Mouse (Mus musculus) liver, embryonic 12.5 days (tissue): ENCODE measurements around the gene Ksr2. TPM values are rescaled to one million over a fixed set of nuclear protein-coding genes. Genes with fewer than 3 reads are reported as not detected.

Experiments
- ATAC-seq: fragments of 200-750 bp; cut with Nextera tagmentation; 2 replicates; pipeline ENCODE4 v1.8.0; 2017; ENCODE audit warnings: moderate number of reproducible peaks, mild to moderate bottlenecking, moderate library complexity
- H3K27ac ChIP-seq: fragments of 300-500 bp; sonication (generic); 2 replicates; pipeline ENCODE4 v1.5.1; 2016; ENCODE audit warnings: mild to moderate bottlenecking
- H3K27me3 ChIP-seq: fragments of 300-500 bp; sonication (generic); replicated peaks from 2 replicates; pipeline ENCODE4 v1.6.1; 2016; ENCODE audit warnings: mild to moderate bottlenecking, moderate library complexity
- H3K36me3 ChIP-seq: fragments of 300-500 bp; sonication (generic); 2 replicates; pipeline ENCODE4 v1.6.1; 2016; ENCODE audit warnings: mild to moderate bottlenecking, moderate library complexity
- H3K4me1 ChIP-seq: fragments of 300-500 bp; sonication (generic); 2 replicates; pipeline ENCODE4 v1.6.1; 2016
- H3K4me2 ChIP-seq: fragments of 300-500 bp; sonication (generic); 2 replicates; pipeline ENCODE4 v1.6.1; 2016; ENCODE audit warnings: mild to moderate bottlenecking, moderate library complexity
- H3K4me3 ChIP-seq: fragments of 300-500 bp; sonication (generic); 2 replicates; pipeline ENCODE4 v1.5.1; 2016; ENCODE audit warnings: mild to moderate bottlenecking, moderate library complexity
- H3K9ac ChIP-seq: fragments of 300-500 bp; sonication (generic); 2 replicates; pipeline ENCODE4 v1.6.1; 2016; ENCODE audit warnings: mild to moderate bottlenecking, moderate library complexity
- H3K9me3 ChIP-seq: fragments of 300-500 bp; sonication (generic); replicated peaks from 2 replicates; pipeline ENCODE4 v1.6.1; 2016; ENCODE audit warnings: mild to moderate bottlenecking, moderate library complexity
- WGBS: fragments of 180-500 bp; shearing (Covaris S2); methylation state at CpG from one replicate; pipeline ENCODE4 v1.1.7; 2016; ENCODE audit not compliant: insufficient replicate concordance; 5-methylcytosine and 5-hydroxymethylcytosine counted together
- polyA plus RNA-seq: library from polyadenylated mRNA; unstranded; fragments of >200 nt; fragmentation: Nextera tagmentation; extraction: Ambion mirVana; gene quantifications from 2 replicates; pipeline ENCODE4 v1.2.1, GENCODE M21; 2016

Ksr2 gene
- polyA plus RNA-seq, 1 experiment from 2014 or later, result not detected

DNA sequence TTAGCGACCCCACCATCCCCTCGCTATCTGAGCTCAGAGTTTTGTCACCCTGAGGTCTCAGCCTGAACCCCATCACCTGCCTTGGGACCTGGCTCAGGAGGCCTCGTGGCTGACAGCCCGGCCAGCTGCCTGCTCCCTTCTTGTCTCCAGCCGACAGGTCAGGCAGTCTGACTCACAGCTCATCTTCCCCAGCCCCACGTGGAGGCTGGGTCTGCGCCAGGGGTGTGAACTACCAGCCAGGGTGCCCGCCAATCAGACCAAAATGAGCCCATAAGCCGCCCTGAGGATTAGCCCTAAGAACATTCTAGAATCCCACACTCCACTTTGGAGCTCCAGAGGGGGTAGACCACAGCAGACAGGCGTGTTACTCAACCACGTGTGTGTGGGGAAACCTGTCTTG, 365.4 kb downstream of the Ksr2 start:
- no peaks in the 10 kb centered on the region for H3K36me3 ChIP-seq
- H3K27me3 ChIP-seq, result no peaks in the 10 kb centered on the region
- H3K9ac ChIP-seq, result no peak overlapping the region
- no peaks in the 10 kb centered on the region for H3K4me1 ChIP-seq
- no peak overlapping the region for H3K4me3 ChIP-seq
- H3K27ac ChIP-seq, result no peak overlapping the region
- ATAC-seq, result no peak
- no peak overlapping the region for H3K4me2 ChIP-seq
- H3K9me3 ChIP-seq, result no peaks in the 10 kb centered on the region
- WGBS, result 43% methylated on average over 11 of the region's 11 CpGs

DNA sequence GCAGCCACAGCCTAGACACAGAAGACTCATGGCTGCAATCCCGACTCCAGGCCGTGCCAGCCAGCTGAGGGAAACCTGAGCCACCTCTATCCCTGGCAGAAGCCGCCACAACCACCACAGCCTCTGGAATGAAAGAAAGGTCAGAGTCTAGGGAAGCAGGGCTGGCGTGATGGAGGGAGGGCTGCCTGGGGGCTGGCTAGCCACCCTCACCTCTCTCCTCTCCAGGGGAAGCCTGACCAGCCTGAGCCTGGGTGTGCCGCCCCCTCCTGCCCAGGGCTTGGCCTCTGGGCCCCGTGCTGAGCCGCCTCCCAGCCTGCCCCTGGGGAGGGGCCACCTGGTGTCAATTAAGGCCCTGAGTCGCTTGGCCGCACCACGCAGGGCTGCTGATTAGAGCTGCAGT, 366.9 kb downstream of the Ksr2 start, which contains the start of gene Nos1:
TSS of gene Nos1 (plus strand) at position 352 of the 400 bp plus-strand sequence.
- no peak for ATAC-seq
- no peaks in the 10 kb centered on the region for H3K36me3 ChIP-seq
- H3K4me3 ChIP-seq, result no peak within 1 kb of the TSS
- H3K27me3 ChIP-seq, result no peaks in the 10 kb centered on the region
- no peak within 1 kb of the TSS for H3K27ac ChIP-seq
- 23% methylated on average over 10 of the region's 10 CpGs for WGBS
- H3K9ac ChIP-seq, result no peak within 1 kb of the TSS
- 0 out of 2 replicates have a peak, but pooled peaks cover 5% of the 10 kb centered on the region for H3K9me3 ChIP-seq
- H3K4me1 ChIP-seq, result no peaks in the 10 kb centered on the region
- no peak within 1 kb of the TSS for H3K4me2 ChIP-seq

DNA sequence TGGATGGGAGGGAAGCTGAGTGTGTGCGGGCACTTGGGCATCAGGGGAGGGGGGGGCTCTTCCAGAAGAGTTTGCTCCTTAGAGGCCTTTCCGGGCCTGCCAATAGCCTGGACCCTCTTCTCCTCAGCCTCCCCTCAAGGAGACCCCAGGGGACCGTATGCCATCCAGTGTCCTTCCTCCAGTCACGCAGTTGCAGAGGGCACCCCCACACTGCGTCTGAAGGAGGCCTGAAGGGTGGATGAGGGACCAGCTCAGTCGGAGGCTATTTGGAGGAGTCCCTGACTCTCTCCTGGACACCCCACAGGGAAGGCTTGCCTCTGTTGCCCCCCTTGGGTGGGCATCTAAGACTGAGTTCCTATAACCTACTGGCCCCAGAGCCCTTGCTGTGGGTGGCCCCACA, 367.4 kb downstream of the Ksr2 start:
- no peaks in the 10 kb centered on the region for H3K27me3 ChIP-seq
- H3K4me3 ChIP-seq, result no peak overlapping the region
- 0 out of 2 replicates have a peak, but pooled peaks cover 5% of the 10 kb centered on the region for H3K9me3 ChIP-seq
- no peak overlapping the region for H3K27ac ChIP-seq
- H3K9ac ChIP-seq, result no peak overlapping the region
- no peaks in the 10 kb centered on the region for H3K36me3 ChIP-seq
- H3K4me2 ChIP-seq, result no peak overlapping the region
- no peak for ATAC-seq
- no peaks in the 10 kb centered on the region for H3K4me1 ChIP-seq
- WGBS, result 61% methylated on average over 6 of the region's 6 CpGs

DNA sequence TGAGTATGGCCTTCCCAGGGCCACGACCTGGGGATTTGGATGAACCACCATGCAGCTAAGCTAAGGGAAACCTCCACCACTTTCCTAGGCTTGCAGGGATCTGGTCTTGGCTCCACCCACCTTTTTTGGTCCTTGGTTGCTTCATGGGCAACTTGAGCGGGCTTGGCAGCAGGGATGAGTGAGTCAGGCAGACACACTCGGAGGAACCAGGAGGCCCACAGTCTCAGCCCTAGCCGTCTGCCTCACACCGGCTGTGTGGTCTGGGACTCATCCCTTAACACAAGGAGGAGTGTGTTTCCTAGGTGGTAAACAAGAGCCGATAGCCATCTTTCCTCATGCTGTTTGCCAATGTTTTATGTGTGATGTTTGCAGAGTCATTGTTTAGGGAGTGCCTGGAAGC, 376.3 kb downstream of the Ksr2 start:
- H3K36me3 ChIP-seq, result no peaks in the 10 kb centered on the region
- no peak overlapping the region for H3K27ac ChIP-seq
- 46% methylated on average over 6 of the region's 6 CpGs for WGBS
- no peak overlapping the region for H3K9ac ChIP-seq
- H3K27me3 ChIP-seq, result no peaks in the 10 kb centered on the region
- H3K9me3 ChIP-seq, result 0 out of 2 replicates have a peak, but pooled peaks cover 3% of the 10 kb centered on the region
- H3K4me1 ChIP-seq, result no peaks in the 10 kb centered on the region
- no peak overlapping the region for H3K4me2 ChIP-seq
- H3K4me3 ChIP-seq, result no peak overlapping the region
- ATAC-seq, result no peak

DNA sequence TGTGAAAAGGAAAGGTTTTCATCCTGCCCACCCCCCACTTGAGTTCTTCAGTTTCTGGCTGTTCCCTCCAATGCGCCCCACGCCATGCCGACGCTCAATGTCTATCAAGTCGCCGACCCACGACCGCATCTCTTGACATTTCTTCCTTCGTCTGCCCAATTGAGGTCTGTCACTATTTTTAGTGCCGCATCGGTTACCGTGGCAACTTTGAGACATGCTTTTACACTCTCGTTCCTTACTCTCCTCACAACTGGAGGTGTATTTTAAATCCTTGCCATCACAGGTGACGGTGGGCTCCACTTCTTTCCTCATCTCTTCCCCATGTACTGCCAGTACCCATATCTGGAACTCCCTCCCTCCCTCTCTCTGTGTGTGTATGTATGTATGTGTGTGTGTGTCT, 378.1 kb downstream of the Ksr2 start:
- Histone ChIP-seq H3K27me3 (no peaks in the 10 kb centered on the region), H3K4me1 (no peaks in the 10 kb centered on the region), H3K4me3 (no peak overlapping the region), H3K9me3 (no peaks in the 10 kb centered on the region), H3K27ac (no peak overlapping the region), H3K36me3 (no peaks in the 10 kb centered on the region), H3K4me2 (no peak overlapping the region), H3K9ac (no peak overlapping the region)
- WGBS, result 79% methylated on average over 14 of the region's 14 CpGs
- ATAC-seq, result no peak

DNA sequence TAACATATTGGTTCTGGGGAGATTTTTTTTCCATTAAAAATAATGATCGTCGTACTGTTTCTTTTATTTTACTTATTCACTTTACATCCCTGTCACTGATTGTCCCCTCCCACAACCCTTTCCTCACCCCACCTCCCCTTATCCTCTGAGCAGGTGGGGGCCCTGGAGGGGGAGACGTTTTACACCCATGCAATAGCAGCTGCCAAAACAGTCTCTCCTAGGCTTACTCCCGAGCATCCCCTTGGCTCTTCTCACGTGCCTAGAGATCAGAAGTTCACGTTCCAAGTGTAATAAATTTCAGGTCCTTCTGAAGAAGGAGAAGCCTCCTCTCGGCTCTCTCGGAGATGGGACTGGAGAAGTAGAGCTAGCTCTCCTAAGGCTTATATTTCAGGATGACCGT, 387.0 kb downstream of the Ksr2 start:
- H3K36me3 ChIP-seq, result no peaks in the 10 kb centered on the region
- no peak overlapping the region for H3K4me2 ChIP-seq
- no peaks in the 10 kb centered on the region for H3K9me3 ChIP-seq
- ATAC-seq, result no peak
- H3K9ac ChIP-seq, result no peak overlapping the region
- H3K27ac ChIP-seq, result no peak overlapping the region
- no peaks in the 10 kb centered on the region for H3K4me1 ChIP-seq
- H3K27me3 ChIP-seq, result no peaks in the 10 kb centered on the region
- H3K4me3 ChIP-seq, result no peak overlapping the region
- WGBS, result 56% methylated on average over 9 of the region's 9 CpGs

DNA sequence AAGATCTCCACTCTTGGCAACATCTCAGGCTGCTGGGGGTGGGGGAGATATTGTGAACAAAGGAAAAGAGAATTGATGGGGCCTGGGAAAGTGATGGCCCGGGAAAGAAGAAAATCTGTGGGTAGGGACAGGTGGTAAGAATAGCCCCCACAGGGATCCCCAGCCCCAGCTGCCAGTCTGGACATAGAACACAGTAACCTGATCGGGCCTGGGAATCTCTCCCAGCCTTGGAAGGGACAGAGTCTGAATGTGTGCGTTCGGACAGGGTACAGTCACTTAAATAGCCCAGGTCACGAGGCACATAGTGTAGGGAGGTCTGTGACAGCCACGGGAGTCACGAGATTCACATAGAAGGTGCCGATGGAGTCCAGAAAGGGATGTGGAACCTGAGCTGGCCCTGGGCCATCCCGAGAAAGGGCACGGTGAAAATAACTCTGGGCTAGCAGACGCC, 388.3 kb downstream of the Ksr2 start:
- H3K4me1 ChIP-seq, result no peaks in the 10 kb centered on the region
- H3K9me3 ChIP-seq, result no peaks in the 10 kb centered on the region
- no peak overlapping the region for H3K4me3 ChIP-seq
- no peak for ATAC-seq
- H3K36me3 ChIP-seq, result no peaks in the 10 kb centered on the region
- H3K27me3 ChIP-seq, result no peaks in the 10 kb centered on the region
- H3K9ac ChIP-seq, result no peak overlapping the region
- WGBS, result 70% methylated on average over 11 of the region's 11 CpGs
- H3K4me2 ChIP-seq, result no peak overlapping the region
- no peak overlapping the region for H3K27ac ChIP-seq

DNA sequence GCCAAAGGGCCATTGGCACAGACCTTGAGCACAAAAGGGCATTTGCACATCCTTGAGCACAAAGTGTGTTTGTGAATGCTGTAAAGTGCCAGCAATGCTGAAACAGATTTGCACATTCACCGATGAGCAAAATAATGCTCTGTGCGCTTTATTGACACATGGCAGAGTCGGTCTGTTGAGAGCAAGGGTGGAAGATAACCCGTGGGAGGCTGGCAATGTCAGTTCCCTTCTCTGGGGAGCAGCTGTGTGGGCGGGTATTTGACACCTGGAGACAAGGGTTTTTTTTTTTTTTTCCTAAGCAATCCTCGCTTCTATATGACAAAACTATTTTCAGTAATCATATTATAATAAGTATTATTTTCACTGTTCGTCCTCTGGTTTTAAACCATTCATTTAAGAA, 389.8 kb downstream of the Ksr2 start:
- Histone ChIP-seq H3K4me1 (no peaks in the 10 kb centered on the region), H3K4me2 (no peak overlapping the region), H3K9ac (no peak overlapping the region), H3K4me3 (no peak overlapping the region), H3K27me3 (no peaks in the 10 kb centered on the region), H3K9me3 (no peaks in the 10 kb centered on the region), H3K27ac (no peak overlapping the region), H3K36me3 (no peaks in the 10 kb centered on the region)
- ATAC-seq, result no peak
- WGBS, result 56% methylated on average over 7 of the region's 7 CpGs

DNA sequence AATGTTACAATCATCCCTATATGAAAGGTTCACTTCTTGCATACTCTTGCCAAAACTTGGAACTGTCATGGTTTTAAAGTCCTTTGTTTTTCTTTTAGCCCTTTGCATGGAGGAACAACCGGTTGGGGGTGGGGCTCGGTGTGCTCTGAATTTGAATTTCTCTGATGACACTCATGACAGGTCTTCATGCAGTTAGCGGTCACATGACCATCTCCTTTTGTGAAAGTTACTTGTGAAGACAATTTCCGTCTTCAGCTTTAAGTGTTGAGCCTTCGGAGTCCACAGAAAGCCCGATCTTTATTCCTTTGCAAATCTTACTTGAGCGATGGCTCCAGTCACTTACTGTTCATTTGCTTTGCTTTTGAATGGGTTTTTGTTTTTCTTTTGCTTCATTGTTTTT, 397.1 kb downstream of the Ksr2 start:
- no peak overlapping the region for H3K27ac ChIP-seq
- no peaks in the 10 kb centered on the region for H3K9me3 ChIP-seq
- H3K27me3 ChIP-seq, result no peaks in the 10 kb centered on the region
- no peak overlapping the region for H3K9ac ChIP-seq
- H3K4me1 ChIP-seq, result no peaks in the 10 kb centered on the region
- no peak overlapping the region for H3K4me2 ChIP-seq
- no peak for ATAC-seq
- no peak overlapping the region for H3K4me3 ChIP-seq
- WGBS, result 77% methylated on average over 7 of the region's 7 CpGs
- H3K36me3 ChIP-seq, result no peaks in the 10 kb centered on the region

DNA sequence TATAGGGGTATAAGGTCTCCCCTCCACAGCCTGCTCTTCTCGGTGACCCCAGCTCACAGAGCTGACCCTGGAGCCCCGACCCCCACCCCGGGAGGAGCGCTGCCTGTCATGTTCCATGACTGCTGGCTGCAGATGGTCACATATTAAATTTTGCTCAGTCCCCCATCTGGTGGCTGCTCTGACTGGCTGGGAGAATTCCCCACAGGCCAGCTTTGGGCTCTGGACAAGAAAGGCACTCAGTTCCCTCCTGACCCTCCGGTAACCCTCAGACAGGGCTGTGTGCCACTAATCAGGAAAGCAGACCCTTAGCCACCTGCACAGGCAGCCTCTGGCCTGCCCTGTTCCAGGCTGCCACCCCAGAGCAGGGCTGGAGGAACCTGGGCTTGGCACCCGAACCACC, 405.0 kb downstream of the Ksr2 start:
- Histone ChIP-seq H3K4me1 (no peaks in the 10 kb centered on the region), H3K27ac (no peak overlapping the region), H3K36me3 (no peaks in the 10 kb centered on the region), H3K4me3 (no peak overlapping the region), H3K9ac (no peak overlapping the region), H3K4me2 (no peak overlapping the region), H3K27me3 (no peaks in the 10 kb centered on the region), H3K9me3 (no peaks in the 10 kb centered on the region)
- no peak for ATAC-seq
- WGBS, result 70% methylated on average over 6 of the region's 6 CpGs

DNA sequence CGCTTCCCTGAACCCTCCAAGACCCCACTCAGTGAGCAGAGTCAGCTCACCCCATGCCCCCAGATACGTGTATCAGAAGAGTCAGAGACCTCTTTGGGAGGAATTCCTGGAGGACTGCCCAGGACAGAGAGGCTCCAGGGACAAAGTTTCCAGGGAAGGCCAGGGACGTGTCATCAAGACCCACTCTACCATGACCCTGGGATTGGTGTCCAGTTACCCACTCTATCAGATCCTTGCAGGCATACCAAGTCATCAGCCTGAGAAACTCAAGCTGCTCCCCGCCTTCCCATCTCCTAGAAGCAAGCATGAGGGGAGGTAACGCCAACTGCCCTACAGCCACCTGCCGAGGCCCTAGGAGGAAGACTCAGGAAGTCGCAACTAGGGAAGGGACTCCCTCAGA, 406.6 kb downstream of the Ksr2 start:
- Histone ChIP-seq H3K27ac (no peak overlapping the region), H3K4me1 (no peaks in the 10 kb centered on the region), H3K27me3 (no peaks in the 10 kb centered on the region), H3K4me3 (no peak overlapping the region), H3K9ac (no peak overlapping the region), H3K4me2 (no peak overlapping the region), H3K9me3 (no peaks in the 10 kb centered on the region), H3K36me3 (no peaks in the 10 kb centered on the region)
- WGBS, result 47% methylated on average over 7 of the region's 7 CpGs
- no peak for ATAC-seq

DNA sequence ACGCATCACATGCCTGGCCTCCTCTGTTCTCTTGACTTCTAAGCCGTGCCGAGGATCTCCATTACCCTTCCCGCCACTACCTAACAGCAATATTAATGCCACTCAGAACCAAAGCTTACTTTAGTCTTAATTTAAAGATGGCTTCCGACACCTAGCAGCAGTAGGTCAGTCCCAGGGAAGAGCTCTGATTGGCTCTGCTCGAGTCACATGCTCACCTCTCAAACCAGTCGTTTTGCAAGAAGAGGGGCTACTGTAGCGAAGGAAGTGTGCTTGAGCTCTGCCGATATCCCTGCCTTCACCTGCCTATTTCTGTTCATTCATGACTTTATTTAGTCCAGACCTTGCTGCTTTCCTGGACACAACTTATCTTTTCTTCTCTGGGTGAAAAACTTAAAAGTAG, 410.0 kb downstream of the Ksr2 start:
- Histone ChIP-seq H3K4me2 (no peak overlapping the region), H3K36me3 (no peaks in the 10 kb centered on the region), H3K9me3 (no peaks in the 10 kb centered on the region), H3K4me1 (no peaks in the 10 kb centered on the region), H3K9ac (no peak overlapping the region), H3K4me3 (no peak overlapping the region), H3K27me3 (no peaks in the 10 kb centered on the region), H3K27ac (no peak overlapping the region)
- WGBS, result 83% methylated on average over 9 of the region's 9 CpGs
- ATAC-seq, result no peak

DNA sequence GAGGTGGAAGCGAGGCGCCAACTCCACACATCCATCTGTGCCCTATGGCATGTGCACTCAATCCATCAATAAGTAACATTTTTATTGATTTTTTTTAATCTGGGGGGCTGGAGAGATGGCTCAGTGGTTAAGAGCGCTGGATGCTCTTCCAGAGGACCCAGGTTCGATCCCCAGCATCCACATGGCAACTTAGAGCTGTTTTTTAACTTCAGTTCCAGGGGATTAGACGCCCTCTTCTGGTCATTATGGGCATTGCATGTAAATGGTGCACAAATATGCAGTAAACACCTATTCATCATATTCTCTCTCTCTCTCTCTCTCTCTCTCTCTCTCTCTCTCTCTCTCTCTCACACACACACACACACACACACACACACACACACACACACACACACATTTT, 410.7 kb downstream of the Ksr2 start:
- no peak for ATAC-seq
- whole genome bisulfite sequencing, result 53% methylated on average over 5 of the region's 5 CpGs
- Histone ChIP-seq H3K27ac (no peak overlapping the region), H3K36me3 (no peaks in the 10 kb centered on the region), H3K4me2 (no peak overlapping the region), H3K27me3 (no peaks in the 10 kb centered on the region), H3K4me1 (no peaks in the 10 kb centered on the region), H3K9ac (no peak overlapping the region), H3K4me3 (no peak overlapping the region), H3K9me3 (no peaks in the 10 kb centered on the region)
